Mouse (Mus musculus) erythroblast, embryonic 14.5 days (primary cell): ENCODE data around the gene BC049352. TPM values are rescaled to one million over a fixed set of nuclear protein-coding genes. Genes with fewer than 3 reads are reported as not detected.

ENCODE experiments used
- H3K27me3 ChIP-seq: 2 replicates; pipeline ENCODE4 v1.6.1; 2012; ENCODE audit warnings: inconsistent platforms; ENCODE audit not compliant: control insufficient read depth
- H3K36me3 ChIP-seq: 2 replicates; pipeline ENCODE4 v1.6.1; 2012; ENCODE audit warnings: mild to moderate bottlenecking, inconsistent platforms; ENCODE audit not compliant: control insufficient read depth
- H3K4me1 ChIP-seq: 2 replicates; pipeline ENCODE4 v1.6.1; 2012; ENCODE audit warnings: inconsistent platforms; ENCODE audit not compliant: control insufficient read depth
- H3K4me3 ChIP-seq: replicated peaks from 2 replicates; pipeline ENCODE3; 2012; ENCODE audit warnings: moderate library complexity, mild to moderate bottlenecking, inconsistent platforms
- H3K9me3 ChIP-seq: 2 replicates; pipeline ENCODE4 v1.6.1; 2012; ENCODE audit warnings: low read length, inconsistent platforms, mixed read lengths; ENCODE audit not compliant: control insufficient read depth
- GATA1 ChIP-seq: IDR thresholded peaks from 2 replicates; pipeline ENCODE4 v1.6.1; 2012; ENCODE audit warnings: low read length, inconsistent platforms, mixed read lengths
- TAL1 ChIP-seq: IDR thresholded peaks from 3 replicates; pipeline ENCODE4 v1.6.1; 2012; ENCODE audit warnings: low read length, inconsistent platforms, mixed read lengths
- polyA plus RNA-seq: library from polyadenylated mRNA; stranded (reverse); fragments of >175 nt; gene quantifications from 2 replicates; pipeline ENCODE4 v1.2.3, GENCODE M21; 2012

The BC049352 gene
- polyA plus RNA-seq, 1 experiment = not detected

GRCm38 (mm10) chr9:45254021-45254420 is 72.2 kb downstream of the BC049352 start:
- H3K4me3 ChIP-seq = no peak overlapping the region
- no peaks in the 10 kb centered on the region for H3K36me3 ChIP-seq
- H3K27me3 ChIP-seq = no peaks in the 10 kb centered on the region
- TF ChIP-seq TAL1 = no peak
- no peak for TF ChIP-seq GATA1
- H3K9me3 ChIP-seq = no peaks in the 10 kb centered on the region
- H3K4me1 ChIP-seq = no peaks in the 10 kb centered on the region

- H3K9me3 ChIP-seq = no peaks in the 10 kb centered on the region
- no peaks in the 10 kb centered on the region for H3K4me1 ChIP-seq
- no peaks in the 10 kb centered on the region for H3K36me3 ChIP-seq
- no peaks in the 10 kb centered on the region for H3K27me3 ChIP-seq
- H3K4me3 ChIP-seq = no peak overlapping the region
- TF ChIP-seq TAL1 (no peak), GATA1 (no peak)
Observed at GRCm38 (mm10) chr9:45254605-45255004, 72.8 kb downstream of the BC049352 start.

DNA sequence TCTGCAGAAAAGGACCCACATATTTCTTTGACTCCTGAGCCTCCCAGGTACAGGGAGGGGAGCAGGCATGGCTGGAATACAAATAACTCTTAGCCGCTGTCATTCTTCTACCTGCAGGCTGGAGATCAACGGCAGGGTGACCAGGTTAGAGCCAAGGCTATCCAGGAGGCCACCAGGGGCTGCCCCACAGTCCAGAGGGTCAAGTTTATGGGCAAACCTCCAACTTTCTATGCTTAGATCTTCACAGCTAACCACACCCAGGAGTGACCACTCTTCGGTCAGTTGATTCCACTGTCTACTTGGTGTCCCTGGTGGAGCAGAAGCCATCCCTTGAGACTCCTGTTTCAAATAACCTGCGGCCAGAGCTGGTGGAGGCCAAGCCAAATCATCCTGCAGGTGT is 73.6 kb downstream of the BC049352 start:
- Histone ChIP-seq H3K9me3 (no peaks in the 10 kb centered on the region), H3K27me3 (no peaks in the 10 kb centered on the region), H3K4me1 (no peaks in the 10 kb centered on the region), H3K4me3 (no peak overlapping the region), H3K36me3 (no peaks in the 10 kb centered on the region)
- TF ChIP-seq TAL1 (no peak), GATA1 (no peak)

DNA sequence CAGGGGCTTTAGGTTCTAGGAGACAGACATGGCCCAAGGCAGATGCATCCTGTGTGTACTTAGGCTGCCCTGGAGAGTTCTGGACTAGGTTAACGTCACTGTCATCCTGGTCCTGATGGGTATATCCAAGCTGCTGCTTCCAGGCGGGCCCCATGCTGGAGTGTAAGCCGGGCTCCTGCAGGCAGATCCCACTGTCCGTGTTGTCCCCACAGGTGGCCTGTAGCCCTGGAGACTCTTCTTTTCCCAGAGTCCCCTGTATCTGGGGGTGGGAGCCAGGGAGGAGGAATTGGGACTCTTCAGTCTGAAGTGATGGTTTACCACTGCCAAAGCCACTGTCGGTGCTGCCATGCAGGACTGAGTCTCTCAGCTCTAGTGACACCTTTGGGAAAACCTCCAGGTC is 74.2 kb downstream of the BC049352 start:
- Histone ChIP-seq H3K4me3 (no peak overlapping the region), H3K27me3 (no peaks in the 10 kb centered on the region), H3K4me1 (no peaks in the 10 kb centered on the region), H3K36me3 (no peaks in the 10 kb centered on the region), H3K9me3 (no peaks in the 10 kb centered on the region)
- TF ChIP-seq TAL1 = no peak
- no peak for TF ChIP-seq GATA1

- Histone ChIP-seq H3K36me3 (no peaks in the 10 kb centered on the region), H3K4me1 (no peaks in the 10 kb centered on the region), H3K27me3 (no peaks in the 10 kb centered on the region), H3K9me3 (no peaks in the 10 kb centered on the region), H3K4me3 (no peak overlapping the region)
- TF ChIP-seq GATA1 (no peak), TAL1 (no peak)
Observed at GRCm38 (mm10) chr9:45259065-45259464, 77.3 kb downstream of the BC049352 start.

DNA sequence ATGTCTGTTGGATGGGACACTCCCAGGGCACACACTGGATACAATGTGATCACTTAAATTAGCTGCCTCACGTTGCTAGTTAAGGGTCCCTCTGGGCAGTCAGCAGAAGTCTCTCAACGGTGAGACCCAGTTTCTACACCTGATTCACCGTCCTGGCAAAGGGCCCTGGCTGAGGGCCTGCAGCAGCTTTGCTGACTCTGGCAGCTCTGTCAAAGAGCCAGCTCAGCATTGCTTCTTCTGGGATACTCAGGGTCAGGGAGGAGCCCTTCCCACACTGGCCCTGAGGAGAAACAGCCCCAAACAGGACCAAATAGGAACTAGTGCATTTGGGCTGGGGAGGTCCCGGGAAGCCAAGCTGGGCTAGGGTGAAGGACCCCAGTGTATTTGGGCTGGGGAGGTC is 79.7 kb downstream of the BC049352 start:
- Histone ChIP-seq H3K27me3 (no peaks in the 10 kb centered on the region), H3K9me3 (no peaks in the 10 kb centered on the region), H3K4me3 (no peak overlapping the region), H3K4me1 (no peaks in the 10 kb centered on the region), H3K36me3 (no peaks in the 10 kb centered on the region)
- TF ChIP-seq TAL1 = no peak
- TF ChIP-seq GATA1 = no peak

DNA sequence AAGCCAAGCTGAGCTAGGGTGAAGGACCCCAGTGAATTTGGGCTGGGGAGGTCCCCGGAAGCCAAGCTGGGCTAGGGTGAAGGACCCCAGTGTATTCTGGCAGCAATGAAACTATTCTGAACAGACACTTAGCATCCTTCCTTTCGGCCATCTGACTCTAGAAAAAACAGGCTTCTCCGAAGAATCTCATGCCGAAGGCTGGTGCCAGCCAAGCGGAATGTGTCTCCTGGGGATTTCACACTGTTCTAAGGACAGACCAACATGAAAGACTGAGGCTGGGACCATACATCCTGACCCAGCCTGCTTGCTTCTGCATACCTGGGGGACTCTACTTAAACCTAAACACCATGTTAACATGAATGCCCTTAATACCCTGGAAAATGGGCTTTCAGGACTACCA is 80.1 kb downstream of the BC049352 start:
- Histone ChIP-seq H3K9me3 (no peaks in the 10 kb centered on the region), H3K4me3 (no peak overlapping the region), H3K27me3 (no peaks in the 10 kb centered on the region), H3K4me1 (no peaks in the 10 kb centered on the region), H3K36me3 (no peaks in the 10 kb centered on the region)
- TF ChIP-seq TAL1 = no peak
- TF ChIP-seq GATA1 = no peak

DNA sequence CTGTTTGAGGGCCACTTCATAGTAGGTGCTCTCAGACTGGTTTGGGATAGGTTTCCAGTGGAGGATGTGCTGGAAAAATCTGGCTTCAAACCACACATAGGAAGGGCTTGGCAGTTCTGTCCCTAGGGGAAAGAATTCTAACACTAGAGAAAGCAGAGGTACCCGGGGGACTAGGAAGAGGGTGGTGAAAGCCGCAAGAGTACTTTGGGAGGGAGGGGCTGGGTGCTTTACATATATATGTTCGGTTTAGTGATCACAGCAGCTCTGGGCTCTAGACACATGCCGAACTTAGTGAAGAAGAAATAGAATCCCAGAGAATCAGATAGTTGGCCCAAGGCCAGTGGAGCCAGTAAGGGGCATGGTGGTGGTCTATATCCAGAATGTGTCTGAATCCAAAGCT is 85.3 kb downstream of the BC049352 start:
- no peaks in the 10 kb centered on the region for H3K9me3 ChIP-seq
- H3K4me1 ChIP-seq = no peaks in the 10 kb centered on the region
- no peak for TF ChIP-seq GATA1
- TF ChIP-seq TAL1 = no peak
- H3K4me3 ChIP-seq = no peak overlapping the region
- no peaks in the 10 kb centered on the region for H3K36me3 ChIP-seq
- H3K27me3 ChIP-seq = peaks cover 33% of the 10 kb centered on the region

DNA sequence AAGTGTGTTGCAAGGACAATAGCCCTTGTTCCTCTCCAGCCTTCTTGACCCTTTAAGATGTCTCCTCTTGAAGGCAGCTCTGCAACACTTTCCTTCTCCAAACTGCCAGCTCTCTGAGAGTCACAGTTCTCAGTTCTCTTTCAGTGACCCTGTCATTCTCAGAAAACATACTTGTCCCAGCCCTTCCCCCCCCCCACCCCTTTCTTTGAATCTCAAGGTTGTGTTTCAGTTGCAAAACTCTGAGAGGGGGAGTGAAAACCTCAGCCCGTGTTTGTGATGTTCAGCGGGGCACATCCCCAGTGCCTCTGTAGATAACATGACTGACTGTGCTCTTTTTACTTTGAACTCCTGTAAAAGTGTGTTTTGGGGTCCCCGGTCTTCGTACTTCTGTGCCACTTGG is 86.3 kb downstream of the BC049352 start:
- TF ChIP-seq GATA1 (no peak), TAL1 (no peak)
- Histone ChIP-seq H3K9me3 (no peaks in the 10 kb centered on the region), H3K4me1 (no peaks in the 10 kb centered on the region), H3K4me3 (no peak overlapping the region), H3K36me3 (no peaks in the 10 kb centered on the region), H3K27me3 (peaks cover 33% of the 10 kb centered on the region)

DNA sequence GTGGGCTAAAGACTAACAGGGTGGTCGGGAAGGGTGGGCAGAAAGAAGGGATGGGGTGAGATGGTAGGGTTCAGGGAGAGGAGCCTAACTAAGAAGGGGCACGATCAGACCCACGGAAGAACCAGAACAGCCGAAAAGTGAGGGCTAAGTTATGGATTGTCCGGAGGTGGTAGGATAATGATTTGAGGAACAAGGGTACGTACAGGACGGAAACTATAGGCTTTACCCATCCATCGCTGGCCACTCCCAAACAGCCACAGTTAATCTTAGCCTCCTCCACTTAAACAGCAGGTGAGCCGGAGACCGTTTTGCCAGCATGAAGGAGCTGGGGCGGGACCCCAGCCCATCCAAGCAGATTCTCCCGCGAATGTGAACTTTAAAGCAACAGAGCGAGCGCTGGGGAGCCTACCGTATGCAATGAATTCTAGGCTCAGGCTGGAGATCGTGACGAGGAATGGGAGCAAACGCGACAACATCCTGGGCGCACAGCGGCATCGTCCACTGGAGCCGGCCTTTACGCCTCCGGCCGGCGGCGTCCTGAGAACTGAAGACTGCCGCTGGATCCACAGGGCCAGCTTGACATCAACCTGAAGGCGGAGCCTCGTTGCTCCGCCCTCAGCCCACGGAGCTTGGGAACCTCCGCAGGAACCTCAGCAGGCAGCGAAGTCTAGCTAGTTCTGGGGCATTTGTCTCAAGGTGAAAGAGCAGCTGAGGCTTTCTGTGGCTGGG is 87.0 kb downstream of the BC049352 start, which contains the start of gene Il10ra:
TSS of gene Il10ra (minus strand) at position 553 of the 729 bp plus-strand sequence.
- Histone ChIP-seq H3K27me3 (peaks cover 33% of the 10 kb centered on the region), H3K36me3 (no peaks in the 10 kb centered on the region), H3K4me1 (no peaks in the 10 kb centered on the region), H3K9me3 (no peaks in the 10 kb centered on the region), H3K4me3 (no peak within 1 kb of the TSS)
- TF ChIP-seq TAL1 (no peak), GATA1 (no peak)
